Mouse (Mus musculus) small intestine, adult 10 weeks (tissue): ENCODE data around the gene Tpsg1. TPM values are rescaled to one million over a fixed set of nuclear protein-coding genes. Genes with fewer than 3 reads are reported as not detected.

Experiments
- polyA plus RNA-seq: library from polyadenylated mRNA; stranded (reverse); fragments of 350-450 nt; fragmentation: Illumina TruSeq; extraction: RNeasy Lipid Tissue Mini Kit (QIAGEN cat#74804); gene quantifications from one replicate; pipeline ENCODE4 v1.2.3, GENCODE M21; 2014; ENCODE audit warnings: low replicate concordance

Gene Tpsg1
- polyA plus RNA-seq = 1.7 TPM

DNA sequence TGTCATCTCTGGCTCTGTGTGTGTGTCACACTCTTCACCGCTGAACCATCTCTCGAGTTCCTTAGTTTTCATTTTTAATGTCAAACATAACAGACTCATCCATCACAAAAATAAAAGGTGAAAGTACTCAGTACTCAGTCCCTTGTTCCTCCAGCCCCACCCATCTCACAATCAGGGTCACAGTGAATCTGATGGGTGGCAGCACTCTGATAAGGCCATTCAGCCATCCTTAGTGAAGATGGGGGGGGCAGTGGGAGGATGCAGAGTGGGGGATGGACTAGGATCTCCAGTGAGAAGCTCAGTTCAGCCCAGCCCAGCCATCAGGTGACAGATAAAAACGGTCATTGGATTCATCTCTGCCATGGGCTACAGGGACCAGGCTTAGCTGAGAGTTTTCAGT is at the start of gene Tpsg1:
Gene Tpsg1, plus strand, starts transcription at position 301 of the 400 bp plus-strand sequence.

DNA sequence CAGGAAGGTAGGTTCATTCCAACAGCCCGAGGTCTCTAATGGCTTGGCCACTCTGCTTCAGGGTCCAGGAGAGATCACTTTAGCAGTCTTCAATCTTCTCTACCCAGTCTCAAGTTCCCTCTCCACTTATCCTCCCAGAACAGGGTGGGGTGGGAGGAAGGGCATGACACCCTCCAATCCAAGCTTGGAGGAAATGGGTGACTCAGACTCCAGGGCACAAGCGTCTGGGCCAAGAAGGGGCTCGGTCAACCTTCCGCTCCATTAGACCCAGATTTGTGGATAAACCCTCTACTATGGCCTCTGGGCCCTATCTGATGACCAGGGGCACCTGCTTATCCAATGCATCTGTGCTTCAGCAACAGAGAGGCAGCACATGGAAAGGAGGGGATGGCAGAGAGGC is 23.6 kb upstream of the Tpsg1 start, which contains the start of gene Tpsab1:
Gene Tpsab1, minus strand, starts transcription at position 101 of the 400 bp plus-strand sequence.

DNA sequence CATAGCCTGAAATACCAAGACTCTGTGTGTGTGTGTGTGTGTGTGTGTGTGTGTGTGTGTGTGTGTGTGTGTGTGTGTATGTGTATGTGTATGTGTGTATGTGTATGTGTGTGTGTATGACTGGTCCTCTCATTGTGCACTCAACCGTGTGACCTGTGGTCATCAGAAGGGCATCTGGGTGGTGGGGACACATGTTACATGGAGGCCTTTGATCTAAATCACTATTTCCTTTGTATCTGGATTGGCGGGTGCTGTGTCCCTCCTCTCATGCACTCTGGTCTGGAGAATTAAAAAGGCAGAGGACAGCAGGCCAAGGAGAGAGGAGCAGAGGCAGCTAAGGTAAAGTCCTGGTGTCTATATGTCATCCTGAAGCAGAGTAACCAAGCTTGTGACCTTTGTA is 3.1 kb upstream of the Tpsg1 start, which contains the start of gene Tpsb2:
Gene Tpsb2, plus strand, starts transcription at position 301 of the 400 bp plus-strand sequence.

Other genes starting within 250 kb of the Tpsg1 start
- gene Ptx4, start 248.5 kb upstream of the Tpsg1 start, polyA plus RNA-seq = not detected
- gene Clcn7, start 235.9 kb upstream of the Tpsg1 start, polyA plus RNA-seq = 2.5 TPM
- gene Ccdc154, start 206.8 kb upstream of the Tpsg1 start, polyA plus RNA-seq = not detected
- gene Gm38655, start 193.8 kb upstream of the Tpsg1 start, polyA plus RNA-seq = not detected
- gene BC003965, start 184.7 kb upstream of the Tpsg1 start, polyA plus RNA-seq = 14.3 TPM
- gene Unkl, start 180.9 kb upstream of the Tpsg1 start, polyA plus RNA-seq = 19.8 TPM
- 8.7 TPM for gene Gnptg, start 129.1 kb upstream of the Tpsg1 start, polyA plus RNA-seq
- 2.1 TPM for gene Tsr3, start 129.1 kb upstream of the Tpsg1 start, polyA plus RNA-seq
- 0.33 TPM for gene Baiap3, start 112.9 kb upstream of the Tpsg1 start, polyA plus RNA-seq
- 184 TPM for gene Ube2i, start 94.7 kb upstream of the Tpsg1 start, polyA plus RNA-seq
- not detected for gene Prss34, start 70.9 kb upstream of the Tpsg1 start, polyA plus RNA-seq
- gene Prss28, start 60.6 kb upstream of the Tpsg1 start, polyA plus RNA-seq = not detected
- not detected for gene Prss29, start 50.6 kb upstream of the Tpsg1 start, polyA plus RNA-seq
- not detected for gene Tpsab1, start 23.7 kb upstream of the Tpsg1 start, polyA plus RNA-seq
- not detected for gene Tpsb2, start 3.0 kb upstream of the Tpsg1 start, polyA plus RNA-seq
- 0.78 TPM for gene Cacna1h, start 64.5 kb downstream of the Tpsg1 start, polyA plus RNA-seq
- gene Tekt4, start 85.3 kb downstream of the Tpsg1 start, polyA plus RNA-seq = not detected
- not detected for gene Sstr5, start 128.0 kb downstream of the Tpsg1 start, polyA plus RNA-seq
- gene Sox8, start 201.4 kb downstream of the Tpsg1 start, polyA plus RNA-seq = not detected
- 0.15 TPM for gene Lmf1, start 209.8 kb downstream of the Tpsg1 start, polyA plus RNA-seq